Mouse (Mus musculus) ES-Bruce4 (cell line): Measurements from ENCODE around the gene Cldn13.

ENCODE experiments used
- CTCF ChIP-seq: IDR thresholded peaks from one replicate; pipeline ENCODE4 v1.8.1; 2011; ENCODE audit warnings: low read depth, low read length
- EP300 ChIP-seq: IDR thresholded peaks from 2 replicates; pipeline ENCODE4 v1.6.1; 2011; ENCODE audit warnings: low read depth, low read length; ENCODE audit not compliant: insufficient read depth
- POLR2A ChIP-seq: IDR thresholded peaks from one replicate; pipeline ENCODE4 v1.8.1; 2011; ENCODE audit warnings: low read length; ENCODE audit not compliant: insufficient read depth

- TF ChIP-seq POLR2A: no peak
- no peak for TF ChIP-seq CTCF
- no peak for TF ChIP-seq EP300
Observed at GRCm38 (mm10) chr5:134901644-134902027, 13.7 kb downstream of the Cldn13 start.
